Mouse (Mus musculus) gastrocnemius, adult 2 months (tissue): ENCODE measurements at regions not wholly inside any gene's neighbourhood (a gene's known extent, or its start where the extent isn't known, plus 50 kb on each side); places are given as distances from the start of the nearest gene placed in this dataset.

Experiments used
- DNase-seq: peaks from one replicate; pipeline ENCODE4 v3.0.0; 2022
- H3K27ac ChIP-seq: fragments of 200-600 bp; 2 replicates; pipeline ENCODE4 v1.8.1; 2022; ENCODE audit warnings: mild to moderate bottlenecking
- H3K4me3 ChIP-seq: fragments of 200-600 bp; 2 replicates; pipeline ENCODE4 v1.8.1; 2022; ENCODE audit warnings: mild to moderate bottlenecking, moderate library complexity
- CTCF ChIP-seq: fragments of 200-600 bp; IDR thresholded peaks from 2 replicates; pipeline ENCODE4 v1.8.1; 2022; ENCODE audit warnings: antibody characterized with exemption, mild to moderate bottlenecking, moderate library complexity
- intact Hi-C: fragments of 180-260 bp; cut with DNase I; formaldehyde crosslinking; loops from one replicate; pipeline ENCODE4 v1.15.1; 2025

DNA sequence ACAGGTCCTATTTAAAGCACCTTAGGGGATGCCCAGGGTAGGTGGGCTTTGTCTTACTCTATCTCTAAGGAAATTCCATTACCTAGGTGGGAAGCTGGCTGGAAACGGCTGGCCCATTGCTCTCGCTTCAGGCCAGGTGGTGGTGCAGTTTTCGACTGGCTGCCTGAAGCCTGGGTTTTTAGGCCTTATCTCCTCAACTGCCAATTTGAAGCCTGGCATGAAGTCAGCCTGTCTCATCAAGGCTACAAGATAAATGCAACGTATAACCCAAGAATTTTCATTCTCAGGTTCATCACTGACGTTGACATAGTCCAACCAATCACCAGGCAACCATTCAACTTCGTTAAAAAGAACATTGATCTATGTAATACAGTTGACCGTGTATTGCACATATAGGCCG lies 417.3 kb upstream of the Gm6657 start:
- Histone ChIP-seq H3K4me3 (no peak overlapping the region), H3K27ac (no peak overlapping the region)
- DNase-seq: no peak
- intact Hi-C loops: no loop called here
- TF ChIP-seq CTCF: no peak

- peak; percentile 95 for TF ChIP-seq CTCF
- Histone ChIP-seq H3K4me3 (peak overlapping the region; percentile 70), H3K27ac (peak overlapping the region; percentile 70)
- intact Hi-C loops: loop anchor here (10.0 kb wide), 2 partner anchors 216 to 776 kb away; no protein-coding TSS in a partner anchor
- DNase-seq: peak; percentile 90
Measured at GRCm38 (mm10) chr12:77780885-77781698, 412.9 kb upstream of the Gm6657 start.

GRCm38 (mm10) chr12:77783909-77784308 lies 410.1 kb upstream of the Gm6657 start:
- intact Hi-C loops: loop anchor here (10.0 kb wide), 2 partner anchors 219 to 779 kb away; no protein-coding TSS in a partner anchor
- no peak overlapping the region for H3K27ac ChIP-seq
- no peak for TF ChIP-seq CTCF
- no peak overlapping the region for H3K4me3 ChIP-seq
- no peak for DNase-seq

- Histone ChIP-seq H3K4me3 (no peak overlapping the region), H3K27ac (no peak overlapping the region)
- DNase-seq: no peak
- TF ChIP-seq CTCF: no peak
- intact Hi-C loops: loop anchor here (10.0 kb wide), 2 partner anchors 221 to 781 kb away; no protein-coding TSS in a partner anchor
Measured at GRCm38 (mm10) chr12:77785647-77786046, 408.4 kb upstream of the Gm6657 start.

DNA sequence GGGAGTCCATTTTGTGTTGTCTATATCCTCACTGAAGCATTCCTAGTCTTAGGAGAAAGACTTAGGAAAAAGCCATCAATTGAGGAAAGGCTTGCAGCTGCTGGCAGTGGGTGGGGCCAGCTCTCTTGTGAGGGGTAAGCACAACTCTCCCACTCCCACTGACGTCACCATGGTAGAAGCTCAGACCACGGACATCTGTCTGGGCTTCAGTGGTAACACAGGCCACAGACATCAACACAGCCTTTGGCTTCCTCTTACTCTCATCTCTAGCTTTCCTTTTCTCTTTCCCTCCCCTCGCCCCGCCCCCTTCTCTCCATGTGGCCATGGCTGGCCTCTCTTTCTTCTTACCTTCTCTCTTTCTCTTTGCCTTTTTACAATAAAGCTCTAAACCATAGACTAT lies 407.4 kb upstream of the Gm6657 start:
- no peak overlapping the region for H3K27ac ChIP-seq
- DNase-seq: no peak
- no peak for TF ChIP-seq CTCF
- no peak overlapping the region for H3K4me3 ChIP-seq
- intact Hi-C loops: loop anchor here (10.0 kb wide), 2 partner anchors 222 to 782 kb away; no protein-coding TSS in a partner anchor

DNA sequence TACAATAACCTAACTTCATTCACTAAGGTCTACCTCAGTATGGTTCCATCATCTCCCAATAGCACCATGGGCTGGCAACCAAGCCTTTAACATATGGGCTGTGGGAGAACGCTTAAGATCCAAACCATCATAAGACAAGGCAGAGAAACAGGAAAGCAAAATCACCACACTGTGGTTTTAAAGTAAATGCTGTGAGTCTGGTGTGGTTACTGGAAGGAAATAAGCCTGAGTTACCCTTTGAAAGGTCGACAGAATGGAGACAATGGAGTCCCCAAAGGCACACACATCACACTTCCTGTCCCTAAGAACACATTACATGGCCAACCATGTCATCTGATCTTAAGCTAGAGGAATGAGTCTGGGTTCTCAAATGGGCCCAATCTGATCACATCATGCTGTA lies 405.8 kb upstream of the Gm6657 start:
- Histone ChIP-seq H3K4me3 (no peak overlapping the region), H3K27ac (no peak overlapping the region)
- intact Hi-C loops: loop anchor here (10.0 kb wide), 2 partner anchors 223 to 783 kb away; no protein-coding TSS in a partner anchor
- DNase-seq: no peak
- TF ChIP-seq CTCF: no peak

- intact Hi-C loops: loop anchor here (10.0 kb wide), 2 partner anchors 225 to 785 kb away; no protein-coding TSS in a partner anchor
- TF ChIP-seq CTCF: peak; percentile 24; the same call in 1 of the 2 replicates
- Histone ChIP-seq H3K27ac (no peak overlapping the region), H3K4me3 (peak overlapping the region; percentile 29)
- DNase-seq: no peak
Measured at GRCm38 (mm10) chr12:77789427-77789826, 404.6 kb upstream of the Gm6657 start.

- H3K27ac ChIP-seq: no peak overlapping the region
- intact Hi-C loops: loop anchor here (10.0 kb wide), 2 partner anchors 225 to 785 kb away; no protein-coding TSS in a partner anchor
- TF ChIP-seq CTCF: no peak
- H3K4me3 ChIP-seq: peak overlapping the region; percentile 29
- no peak for DNase-seq
Measured at GRCm38 (mm10) chr12:77789871-77790270, 404.2 kb upstream of the Gm6657 start.

DNA sequence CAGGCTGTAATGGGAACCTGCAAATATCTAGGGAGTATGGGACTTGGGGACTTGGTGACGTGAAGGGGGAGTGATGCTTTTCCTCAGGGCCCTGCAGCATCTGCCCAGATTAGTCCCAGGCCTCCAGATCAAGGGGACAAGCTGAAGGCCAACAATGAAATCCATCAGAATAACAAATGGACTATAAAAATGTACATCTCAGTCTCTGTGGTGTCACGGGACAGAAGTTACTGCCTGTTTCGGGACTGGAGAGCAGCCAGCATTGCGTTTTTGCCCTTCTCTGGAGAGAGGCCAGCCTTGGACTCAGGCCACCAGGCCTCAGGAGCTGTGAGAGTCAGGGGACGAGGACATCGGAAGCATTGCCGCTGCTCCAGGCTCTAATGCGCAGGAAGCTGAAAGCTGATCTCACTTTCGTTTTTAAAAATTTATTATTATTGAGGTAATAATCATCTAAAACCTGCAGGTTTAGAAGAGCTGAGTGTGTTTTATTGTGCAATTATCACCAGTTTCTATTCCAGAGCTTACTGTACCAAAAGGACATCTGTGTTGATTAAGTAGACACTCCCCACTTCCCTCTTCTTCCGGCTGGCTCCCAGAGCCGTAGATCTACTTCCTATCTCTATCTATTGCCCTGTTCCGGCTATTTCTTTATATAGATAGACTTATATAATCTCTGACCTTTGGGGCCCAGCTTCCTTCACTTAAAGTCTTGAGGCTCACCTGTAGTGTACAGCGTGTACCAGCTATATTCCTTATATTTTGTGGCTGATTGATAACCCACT lies 403.0 kb upstream of the Gm6657 start:
- DNase-seq: peak; percentile 39
- Histone ChIP-seq H3K27ac (peak overlapping the region; percentile 8; the same call in 1 of the 2 replicates), H3K4me3 (peak overlapping the region; percentile 54)
- intact Hi-C loops: no loop called here
- TF ChIP-seq CTCF: no peak

- Histone ChIP-seq H3K27ac (no peak overlapping the region), H3K4me3 (no peak overlapping the region)
- intact Hi-C loops: no loop called here
- DNase-seq: no peak
- TF ChIP-seq CTCF: no peak
Measured at GRCm38 (mm10) chr12:77798516-77798915, 395.5 kb upstream of the Gm6657 start.

- no peak for TF ChIP-seq CTCF
Measured at GRCm38 (mm10) chr12:77799134-77799770, 394.8 kb upstream of the Gm6657 start.

DNA sequence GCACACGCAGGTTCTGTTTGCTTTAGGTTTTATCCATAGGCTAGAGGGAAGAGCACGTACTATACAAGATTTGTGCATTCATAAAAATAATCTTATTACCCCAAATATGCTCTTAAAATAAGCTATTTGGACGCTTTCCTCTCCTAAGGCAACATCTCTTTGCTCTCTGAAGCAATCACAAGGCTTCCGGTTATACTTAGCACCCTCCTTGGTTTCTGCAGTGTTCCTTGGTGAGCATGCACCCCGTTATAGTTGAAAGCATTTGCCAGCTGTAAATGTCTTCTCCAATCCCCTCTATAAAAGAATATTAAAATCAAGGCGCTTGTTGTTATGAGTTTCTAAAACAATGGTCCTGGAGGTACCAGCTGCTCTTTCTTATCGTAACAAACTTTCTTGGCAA lies 386.4 kb upstream of the Gm6657 start:
- intact Hi-C loops: no loop called here
- TF ChIP-seq CTCF: no peak
- H3K4me3 ChIP-seq: no peak overlapping the region
- H3K27ac ChIP-seq: no peak overlapping the region
- DNase-seq: no peak

More at GRCm38 (mm10) chr12:77799134-77799770, 394.8 kb upstream of the Gm6657 start:
- intact Hi-C loops: no loop called here
- H3K4me3 ChIP-seq: no peak overlapping the region
- H3K27ac ChIP-seq: no peak overlapping the region
- no peak for DNase-seq
